Mouse (Mus musculus) B cell, adult 62 days (primary cell): Measurements from ENCODE around the gene Esp31. TPM values are rescaled to one million over a fixed set of nuclear protein-coding genes. Genes with fewer than 3 reads are reported as not detected.

ENCODE experiments used
- total RNA-seq: library from RNA; stranded (reverse); gene quantifications from 4 replicates; pipeline ENCODE4 v1.2.4, GENCODE M21; 2023

The Esp31 gene
- total RNA-seq: not detected in 4 replicates

DNA sequence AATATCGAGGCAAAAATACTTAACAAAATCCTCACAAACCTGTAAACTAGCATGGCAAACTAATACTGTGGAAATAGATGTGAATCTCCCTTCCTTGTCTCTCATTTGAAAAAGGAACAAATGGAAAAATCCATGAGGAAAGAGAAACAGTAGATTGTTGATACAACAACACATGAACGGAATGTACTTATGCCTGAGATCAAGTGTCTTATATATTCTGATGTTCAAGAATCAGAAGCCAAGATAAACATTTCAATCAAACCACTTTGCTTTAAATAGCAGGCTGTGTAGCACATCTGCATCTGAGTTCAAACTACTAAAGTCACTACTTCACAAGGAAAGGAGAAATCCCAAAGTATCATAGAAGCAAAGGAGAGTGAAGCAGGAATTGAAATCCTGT, at the start of gene Esp31:
Esp31 (plus strand) TSS at position 301 of the 400 bp plus-strand sequence.

Other genes with a start within 250 kb of the Esp31 start
- not detected in 4 replicates for gene Esp36, start 219.3 kb upstream of the Esp31 start, total RNA-seq
- gene Esp34, start 85.3 kb upstream of the Esp31 start, total RNA-seq: not detected in 4 replicates